Mouse (Mus musculus) hindbrain, embryonic 11.5 days (tissue): Measurements from ENCODE around the gene Adgre5. TPM values are rescaled to one million over a fixed set of nuclear protein-coding genes. Genes with fewer than 3 reads are reported as not detected.

ENCODE experiments used
- ATAC-seq: fragments of 200-750 bp; cut with Nextera tagmentation; 2 replicates; pipeline ENCODE4 v1.8.0; 2017; ENCODE audit warnings: mild to moderate bottlenecking, moderate TSS enrichment, moderate library complexity; ENCODE audit not compliant: low FRiP score
- DNase-seq: peaks from one replicate; pipeline ENCODE4 v3.0.0-alpha.2; 2015; ENCODE audit warnings: low spot score
- H3K27ac ChIP-seq: fragments of 300-500 bp; sonication (generic); 2 replicates; pipeline ENCODE4 v1.5.1; 2014; ENCODE audit warnings: mild to moderate bottlenecking, low read depth, low read length
- H3K27me3 ChIP-seq: fragments of 300-500 bp; sonication (generic); 2 replicates; pipeline ENCODE4 v1.6.1; 2014; ENCODE audit warnings: mild to moderate bottlenecking, low read length, moderate library complexity, mixed read lengths; ENCODE audit not compliant: control insufficient read depth, insufficient read depth
- H3K36me3 ChIP-seq: fragments of 300-500 bp; sonication (generic); 2 replicates; pipeline ENCODE4 v1.6.1; 2014; ENCODE audit warnings: mild to moderate bottlenecking, low read length, moderate library complexity, mixed read lengths; ENCODE audit not compliant: control insufficient read depth, insufficient read depth
- H3K4me1 ChIP-seq: fragments of 300-500 bp; sonication (generic); replicated peaks from 2 replicates; pipeline ENCODE4 v1.6.1; 2014; ENCODE audit warnings: low read length, mixed read lengths; ENCODE audit not compliant: control insufficient read depth, insufficient read depth
- H3K4me2 ChIP-seq: fragments of 300-500 bp; sonication (generic); replicated peaks from 2 replicates; pipeline ENCODE4 v1.6.1; 2014; ENCODE audit warnings: mild to moderate bottlenecking, low read depth, low read length
- H3K4me3 ChIP-seq: fragments of 300-500 bp; sonication (generic); 2 replicates; pipeline ENCODE4 v1.5.1; 2014; ENCODE audit warnings: low read depth, low read length
- H3K9ac ChIP-seq: fragments of 300-500 bp; sonication (generic); 2 replicates; pipeline ENCODE4 v1.6.1; 2014; ENCODE audit warnings: low read depth, low read length
- H3K9me3 ChIP-seq: fragments of 300-500 bp; sonication (generic); 2 replicates; pipeline ENCODE4 v1.6.1; 2016; ENCODE audit warnings: low read length; ENCODE audit not compliant: control insufficient read depth
- WGBS: fragments of 180-500 bp; shearing (Covaris S2); extraction: QIAGEN DNeasy Blood & Tissue Kit; methylation state at CpG from one replicate; pipeline ENCODE4 v1.1.7; 2014; 5-methylcytosine and 5-hydroxymethylcytosine counted together
- polyA plus RNA-seq: library from polyadenylated mRNA; unstranded; fragments of >200 nt; fragmentation: Nextera tagmentation; extraction: Ambion mirVana; gene quantifications from 2 replicates; pipeline ENCODE4 v1.2.1, GENCODE M21; 2014

Gene Adgre5
- polyA plus RNA-seq, 1 experiment from 2014 or later: 13.8 TPM

DNA sequence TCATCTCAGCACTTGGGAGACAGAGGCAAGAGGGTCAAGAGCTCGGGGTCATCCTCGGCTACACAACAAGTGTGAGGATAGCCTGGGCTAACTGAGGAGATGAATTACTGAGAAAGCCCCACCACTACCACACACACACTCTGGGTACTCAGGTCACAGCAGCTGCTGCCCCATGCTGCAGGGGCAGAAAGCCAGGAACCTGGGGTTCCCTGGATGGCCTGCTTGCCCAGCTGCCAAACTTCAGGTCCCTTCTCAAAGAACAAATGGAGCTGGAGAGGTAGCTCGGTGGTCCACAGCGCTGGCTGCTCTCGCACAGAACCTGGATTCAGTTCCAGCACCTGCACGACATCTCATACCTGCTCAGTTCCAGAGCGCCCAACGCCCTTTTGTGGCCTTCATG is 23.0 kb upstream of the Adgre5 start:
- WGBS: 97% methylated on average over 8 of the region's 8 CpGs
- Histone ChIP-seq H3K36me3 (no peaks in the 10 kb centered on the region), H3K27ac (no peak overlapping the region), H3K9me3 (no peaks in the 10 kb centered on the region), H3K4me1 (no peaks in the 10 kb centered on the region), H3K9ac (no peak overlapping the region), H3K27me3 (no peaks in the 10 kb centered on the region), H3K4me2 (no peak overlapping the region), H3K4me3 (no peak overlapping the region)
- ATAC-seq (no peak), DNase-seq (no peak)

DNA sequence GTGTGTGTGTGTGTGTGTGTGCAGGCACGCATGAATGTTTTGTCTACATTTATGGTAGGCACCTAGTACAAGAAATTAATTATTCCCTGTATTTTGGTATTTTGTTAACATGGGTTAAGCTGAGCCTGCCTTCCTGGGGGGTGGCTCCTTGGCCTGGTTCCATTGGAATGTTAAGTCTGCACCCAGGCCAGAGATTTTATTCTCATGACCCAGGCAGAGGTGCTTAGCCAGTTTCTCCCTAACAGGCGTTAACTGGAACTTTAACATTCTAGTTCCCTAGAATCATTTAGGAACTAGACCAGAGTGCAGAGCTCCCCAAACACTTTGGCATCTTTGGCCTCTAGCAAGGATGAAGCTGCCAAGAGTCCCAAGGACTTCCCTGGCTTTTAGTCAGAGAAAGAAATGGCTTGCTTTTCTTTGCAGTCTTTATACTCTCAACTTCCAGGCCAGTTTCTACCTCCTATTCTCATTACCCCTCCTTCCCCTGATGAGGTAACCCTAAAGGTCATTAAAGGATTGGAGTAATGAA is 18.2 kb upstream of the Adgre5 start:
- no peak for ATAC-seq
- H3K27ac ChIP-seq: no peak overlapping the region
- H3K4me3 ChIP-seq: no peak overlapping the region
- H3K4me2 ChIP-seq: no peak overlapping the region
- H3K9ac ChIP-seq: no peak overlapping the region
- H3K27me3 ChIP-seq: no peaks in the 10 kb centered on the region
- 79% methylated on average over 2 of the region's 2 CpGs for WGBS
- H3K4me1 ChIP-seq: no peaks in the 10 kb centered on the region
- no peaks in the 10 kb centered on the region for H3K9me3 ChIP-seq
- no peak for DNase-seq
- H3K36me3 ChIP-seq: no peaks in the 10 kb centered on the region

DNA sequence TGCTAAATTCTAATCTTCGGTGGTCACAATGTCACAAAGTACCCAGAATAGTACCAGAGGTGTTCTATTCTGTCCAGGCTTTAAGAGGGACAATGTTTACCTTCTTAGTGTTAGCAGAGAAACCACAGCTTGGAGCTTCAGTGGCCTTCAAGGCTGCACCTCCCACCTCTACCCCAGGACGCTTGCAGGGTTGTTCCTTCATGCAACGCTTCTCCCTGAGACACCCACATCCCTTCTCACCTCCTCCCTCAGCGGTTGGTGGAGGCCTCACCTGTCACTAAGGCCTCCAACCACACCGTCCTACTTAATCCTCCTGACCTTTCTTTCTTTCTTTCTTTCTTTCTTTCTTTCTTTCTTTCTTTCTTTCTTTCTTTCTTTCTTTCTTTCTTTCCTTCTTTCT is 17.2 kb upstream of the Adgre5 start:
- H3K4me2 ChIP-seq: no peak overlapping the region
- no peaks in the 10 kb centered on the region for H3K9me3 ChIP-seq
- no peaks in the 10 kb centered on the region for H3K27me3 ChIP-seq
- whole genome bisulfite sequencing: 58% methylated on average over 5 of the region's 5 CpGs
- no peak for ATAC-seq
- H3K4me3 ChIP-seq: no peak overlapping the region
- no peaks in the 10 kb centered on the region for H3K4me1 ChIP-seq
- no peak overlapping the region for H3K9ac ChIP-seq
- no peak for DNase-seq
- H3K27ac ChIP-seq: no peak overlapping the region
- no peaks in the 10 kb centered on the region for H3K36me3 ChIP-seq

- ATAC-seq (no peak), DNase-seq (no peak)
- Histone ChIP-seq H3K4me1 (no peaks in the 10 kb centered on the region), H3K9me3 (no peaks in the 10 kb centered on the region), H3K36me3 (no peaks in the 10 kb centered on the region), H3K27me3 (no peaks in the 10 kb centered on the region), H3K9ac (no peak overlapping the region), H3K27ac (no peak overlapping the region), H3K4me2 (no peak overlapping the region), H3K4me3 (no peak overlapping the region)
- WGBS: 82% methylated on average over 6 of the region's 6 CpGs
Measured at GRCm38 (mm10) chr8:83757084-83757607, 16.0 kb upstream of the Adgre5 start.

GRCm38 (mm10) chr8:83756273-83756672 is 15.1 kb upstream of the Adgre5 start:
- no peak for DNase-seq
- WGBS: 96% methylated on average over 3 of the region's 3 CpGs
- Histone ChIP-seq H3K36me3 (no peaks in the 10 kb centered on the region), H3K9me3 (no peaks in the 10 kb centered on the region), H3K4me2 (no peak overlapping the region), H3K4me1 (no peaks in the 10 kb centered on the region), H3K9ac (no peak overlapping the region), H3K27ac (no peak overlapping the region), H3K4me3 (no peak overlapping the region), H3K27me3 (no peaks in the 10 kb centered on the region)
- ATAC-seq: no peak

GRCm38 (mm10) chr8:83754149-83754548 is 13.0 kb upstream of the Adgre5 start:
- ATAC-seq: no peak
- H3K4me2 ChIP-seq: no peak overlapping the region
- WGBS: 67% methylated on average over 2 of the region's 3 CpGs

GRCm38 (mm10) chr8:83749265-83749664 is 8.1 kb upstream of the Adgre5 start:
- ATAC-seq: no peak
- 90% methylated on average over 9 of the region's 9 CpGs for WGBS
- H3K27me3 ChIP-seq: peaks cover 3% of the 10 kb centered on the region; the same call in 1 of the 2 replicates

More at GRCm38 (mm10) chr8:83754149-83754548, 13.0 kb upstream of the Adgre5 start:
- Histone ChIP-seq H3K9me3 (no peaks in the 10 kb centered on the region), H3K27ac (no peak overlapping the region), H3K36me3 (no peaks in the 10 kb centered on the region), H3K27me3 (no peaks in the 10 kb centered on the region), H3K4me3 (no peak overlapping the region), H3K4me1 (no peaks in the 10 kb centered on the region), H3K9ac (no peak overlapping the region)
- no peak for DNase-seq

DNA sequence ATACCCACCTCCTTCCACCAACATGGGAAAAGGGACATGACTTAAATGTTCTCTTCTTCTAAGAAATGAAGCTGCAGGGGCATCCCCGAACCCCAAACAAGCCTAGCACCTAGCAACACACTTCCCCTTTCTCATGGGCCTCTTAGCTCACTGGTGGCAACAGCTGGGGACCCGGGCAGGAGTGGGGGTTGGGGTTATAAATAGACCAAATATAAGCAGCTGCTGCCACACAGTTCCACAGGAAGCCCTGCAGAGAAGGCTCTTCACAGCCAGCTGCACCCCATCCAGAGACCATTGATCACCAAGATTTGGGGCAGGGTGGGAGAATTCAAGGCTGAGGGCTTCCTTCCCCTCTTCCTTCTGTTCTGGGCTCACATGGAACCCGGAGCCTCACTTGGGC is 7.6 kb upstream of the Adgre5 start:
- no peak overlapping the region for H3K4me3 ChIP-seq
- 43% methylated on average over 3 of the region's 3 CpGs for WGBS
- H3K27ac ChIP-seq: no peak overlapping the region
- peaks cover 3% of the 10 kb centered on the region; the same call in 1 of the 2 replicates for H3K4me1 ChIP-seq
- no peak overlapping the region for H3K4me2 ChIP-seq
- peak; percentile 47 for DNase-seq
- no peak overlapping the region for H3K9ac ChIP-seq
- H3K27me3 ChIP-seq: peaks cover 3% of the 10 kb centered on the region; the same call in 1 of the 2 replicates
- H3K9me3 ChIP-seq: no peaks in the 10 kb centered on the region
- peak; percentile 60 for ATAC-seq
- no peaks in the 10 kb centered on the region for H3K36me3 ChIP-seq

More at GRCm38 (mm10) chr8:83749265-83749664, 8.1 kb upstream of the Adgre5 start:
- no peak overlapping the region for H3K4me2 ChIP-seq
- H3K9me3 ChIP-seq: no peaks in the 10 kb centered on the region
- H3K4me3 ChIP-seq: no peak overlapping the region
- peaks cover 3% of the 10 kb centered on the region; the same call in 1 of the 2 replicates for H3K4me1 ChIP-seq
- no peak overlapping the region for H3K9ac ChIP-seq
- H3K36me3 ChIP-seq: no peaks in the 10 kb centered on the region
- no peak for DNase-seq
- H3K27ac ChIP-seq: no peak overlapping the region
